ENCODE assay signal across 7 mouse cellular contexts in genomic region chr17:26945824-26946495, GRCm38 (mm10). TPM values are rescaled to one million over a fixed set of nuclear protein-coding genes. Genes with fewer than 3 reads are reported as not detected.
DNase-seq lines count a peak whose midpoint lies in the region; ATAC-seq and TF ChIP-seq lines count a peak whose summit lies in the region.

No protein-coding gene starts in this region.

- peak; percentile 3 for DNase-seq in liver, adult 2 months (ENCODE audit: extremely low read depth, low read depth, low spot score)
- DNase-seq in liver, result no peak
- DNase-seq in hindbrain, postnatal 0 days (ENCODE audit: low spot score), result no peak
- peak; percentile 43 for DNase-seq in neural tube, embryonic 10.5 days (ENCODE audit: extremely low spot score, low spot score)
- no peak for DNase-seq in retina, embryonic 14.5 days (ENCODE audit: low spot score)
- DNase-seq in gastrocnemius, postnatal 25 days, result no peak

- no peak for TF ChIP-seq POLR2A in liver, adult 2 months (IDR thresholded peaks at IDR 0.05; ENCODE audit: extremely low read depth, insufficient read depth, low read length)

- H3K4me1 ChIP-seq in liver, adult 2 months (ENCODE audit: control insufficient read depth, insufficient read depth, low read length), result peaks cover 4% of the 10 kb centered on the region; the same call in 1 of the 2 replicates
- peaks cover 66% of the 10 kb centered on the region for H3K4me1 ChIP-seq in embryonic facial prominence, embryonic 15.5 days
- peaks cover 36% of the 10 kb centered on the region for H3K4me1 ChIP-seq in hindbrain, postnatal 0 days (ENCODE audit: insufficient read depth, low read length)

- H3K9ac ChIP-seq in liver, adult 2 months (ENCODE audit: low read depth, low read length), result peak overlapping the region; percentile 71
- peak overlapping the region; percentile 62 for H3K9ac ChIP-seq in embryonic facial prominence, embryonic 15.5 days
- H3K9ac ChIP-seq in hindbrain, postnatal 0 days (replicated peaks; ENCODE audit: low read length), result peak overlapping the region; percentile 59

- 59% methylated on average over 13 of the region's 13 CpGs for WGBS in liver, adult 2 months
- 24% methylated on average over 13 of the region's 13 CpGs for WGBS in embryonic facial prominence, embryonic 15.5 days
- 17% methylated on average over 13 of the region's 13 CpGs for WGBS in hindbrain, postnatal 0 days

- no peaks in the 10 kb centered on the region for H3K9me3 ChIP-seq in embryonic facial prominence, embryonic 15.5 days (replicated peaks)
- no peaks in the 10 kb centered on the region for H3K9me3 ChIP-seq in hindbrain, postnatal 0 days (ENCODE audit: low read length)

- no peaks in the 10 kb centered on the region for H3K79me2 ChIP-seq in liver, adult 2 months (ENCODE audit: control insufficient read depth, insufficient read depth, low read length)

- no peaks in the 10 kb centered on the region for H3K27me3 ChIP-seq in liver, adult 2 months (ENCODE audit: control insufficient read depth, insufficient read depth, low read length)
- no peaks in the 10 kb centered on the region for H3K27me3 ChIP-seq in embryonic facial prominence, embryonic 15.5 days
- no peaks in the 10 kb centered on the region for H3K27me3 ChIP-seq in hindbrain, postnatal 0 days (ENCODE audit: insufficient read depth, low read length)

- TF ChIP-seq CTCF in liver, adult 2 months (IDR thresholded peaks at IDR 0.05; ENCODE audit: low read depth, low read length), result no peak
- no peak for TF ChIP-seq CTCF in hindbrain, postnatal 0 days (IDR thresholded peaks at IDR 0.05; ENCODE audit: low read depth)

- peak overlapping the region; percentile 89 for H3K4me2 ChIP-seq in embryonic facial prominence, embryonic 15.5 days (replicated peaks)
- peak overlapping the region; percentile 75 for H3K4me2 ChIP-seq in hindbrain, postnatal 0 days (ENCODE audit: low read depth, low read length)

- H3K4me3 ChIP-seq in liver, adult 2 months (ENCODE audit: insufficient read depth, low read depth, low read length), result peak overlapping the region; percentile 64
- H3K4me3 ChIP-seq in embryonic facial prominence, embryonic 15.5 days (replicated peaks), result peak overlapping the region; percentile 48
- H3K4me3 ChIP-seq in hindbrain, postnatal 0 days (ENCODE audit: low read length), result peak overlapping the region; percentile 37

- ATAC-seq in embryonic facial prominence, embryonic 15.5 days (ENCODE audit: insufficient number of reproducible peaks, low FRiP score, low TSS enrichment, low read depth), result no peak
- ATAC-seq in hindbrain, postnatal 0 days, result no peak

- H3K27ac ChIP-seq in liver, adult 2 months (replicated peaks; ENCODE audit: insufficient read depth, low read depth, low read length), result peak overlapping the region; percentile 10; the same call in 1 of the 2 replicates
- peak overlapping the region; percentile 84 for H3K27ac ChIP-seq in embryonic facial prominence, embryonic 15.5 days (replicated peaks)
- peak overlapping the region; percentile 78 for H3K27ac ChIP-seq in hindbrain, postnatal 0 days

- H3K36me3 ChIP-seq in liver, adult 2 months (ENCODE audit: control insufficient read depth, insufficient read depth, low read length), result no peaks in the 10 kb centered on the region
- no peaks in the 10 kb centered on the region for H3K36me3 ChIP-seq in embryonic facial prominence, embryonic 15.5 days
- H3K36me3 ChIP-seq in hindbrain, postnatal 0 days (ENCODE audit: insufficient read depth, low read length), result no peaks in the 10 kb centered on the region

RNA-seq across cellular contexts. Expression of gene Syngap1, which starts 4.9 kb away (rescaled TPM):
- total RNA-seq in liver, adult 2 months (2014; rRNA removed), result 0.92 and 0.94 TPM in 2 replicates
- 1.3 and 2.3 TPM in 2 replicates for polyA plus RNA-seq in liver, adult 2 months (2012; rRNA removed)
- 2.2 and 3.2 TPM in 2 replicates for polyA plus RNA-seq in embryonic facial prominence, embryonic 15.5 days (2015; fragmentation: Nextera tagmentation; extraction: Ambion mirVana)
- total RNA-seq in hindbrain, postnatal 0 days (2014; rRNA removed), result 53.4 and 74.2 TPM in 2 replicates
- 4.4 and 5.3 TPM in 2 replicates for polyA plus RNA-seq in hindbrain, postnatal 0 days (2015; fragmentation: Nextera tagmentation; extraction: Ambion mirVana)
- 1 to 10 TPM; 2.7 to 4.7 TPM for total RNA-seq in gastrocnemius, postnatal 25 days (2021)

RNA-seq across cellular contexts. Expression of gene Cuta, which starts 6.6 kb away (rescaled TPM):
- total RNA-seq in liver, adult 2 months (2014; rRNA removed), result 19.6 and 21.4 TPM in 2 replicates
- polyA plus RNA-seq in liver, adult 2 months (2012; rRNA removed), result 126 and 129 TPM in 2 replicates
- polyA plus RNA-seq in embryonic facial prominence, embryonic 15.5 days (2015; fragmentation: Nextera tagmentation; extraction: Ambion mirVana), result 172 and 180 TPM in 2 replicates
- total RNA-seq in hindbrain, postnatal 0 days (2014; rRNA removed), result 59.0 and 63.8 TPM in 2 replicates
- 149 and 152 TPM in 2 replicates for polyA plus RNA-seq in hindbrain, postnatal 0 days (2015; fragmentation: Nextera tagmentation; extraction: Ambion mirVana)
- 10 to 100 TPM; 83.7 to 87.0 TPM for total RNA-seq in gastrocnemius, postnatal 25 days (2021)

RNA-seq across cellular contexts. Expression of gene Phf1, which starts 13.1 kb away (rescaled TPM):
- total RNA-seq in liver, adult 2 months (2014; rRNA removed), result 4.2 and 5.6 TPM in 2 replicates
- 22.0 and 35.0 TPM in 2 replicates for polyA plus RNA-seq in liver, adult 2 months (2012; rRNA removed)
- 13.6 and 17.4 TPM in 2 replicates for polyA plus RNA-seq in embryonic facial prominence, embryonic 15.5 days (2015; fragmentation: Nextera tagmentation; extraction: Ambion mirVana)
- total RNA-seq in hindbrain, postnatal 0 days (2014; rRNA removed), result 45.7 and 49.5 TPM in 2 replicates
- 30.0 and 30.8 TPM in 2 replicates for polyA plus RNA-seq in hindbrain, postnatal 0 days (2015; fragmentation: Nextera tagmentation; extraction: Ambion mirVana)
- 1 to 10 TPM; 5.1 to 5.9 TPM for total RNA-seq in gastrocnemius, postnatal 25 days (2021)

RNA-seq across cellular contexts. Expression of gene Zbtb9, which starts 27.0 kb away (rescaled TPM):
- 3.3 and 4.1 TPM in 2 replicates for total RNA-seq in liver, adult 2 months (2014; rRNA removed)
- 3.6 and 4.6 TPM in 2 replicates for polyA plus RNA-seq in liver, adult 2 months (2012; rRNA removed)
- 13.8 and 15.6 TPM in 2 replicates for polyA plus RNA-seq in embryonic facial prominence, embryonic 15.5 days (2015; fragmentation: Nextera tagmentation; extraction: Ambion mirVana)
- total RNA-seq in hindbrain, postnatal 0 days (2014; rRNA removed), result 21.4 and 22.7 TPM in 2 replicates
- 6.6 and 7.8 TPM in 2 replicates for polyA plus RNA-seq in hindbrain, postnatal 0 days (2015; fragmentation: Nextera tagmentation; extraction: Ambion mirVana)
- total RNA-seq in gastrocnemius, postnatal 25 days (2021), result under 1 TPM; 0.43 to 0.92 TPM

RNA-seq across cellular contexts. Expression of gene Kifc5b, which starts 29.1 kb away (rescaled TPM):
- 0.47 and 0.55 TPM in 2 replicates for total RNA-seq in liver, adult 2 months (2014; rRNA removed)
- polyA plus RNA-seq in liver, adult 2 months (2012; rRNA removed), result 0.45 and 0.50 TPM in 2 replicates
- 6.5 and 7.4 TPM in 2 replicates for polyA plus RNA-seq in embryonic facial prominence, embryonic 15.5 days (2015; fragmentation: Nextera tagmentation; extraction: Ambion mirVana)
- 1.6 and 4.7 TPM in 2 replicates for total RNA-seq in hindbrain, postnatal 0 days (2014; rRNA removed)
- polyA plus RNA-seq in hindbrain, postnatal 0 days (2015; fragmentation: Nextera tagmentation; extraction: Ambion mirVana), result 3.2 TPM in 2 replicates
- under 1 TPM; 0.31 to 0.56 TPM for total RNA-seq in gastrocnemius, postnatal 25 days (2021)

Comparison
In these comparisons a context has a peak if more than half of its experiments do, and no peak if none do; other contexts are left out.
1. DNase-seq: peak in liver, adult 2 months (single experiment) and neural tube, embryonic 10.5 days (single experiment); none in liver (single experiment), hindbrain, postnatal 0 days (single experiment), retina, embryonic 14.5 days (single experiment) and gastrocnemius, postnatal 25 days (single experiment).
2. H3K27ac ChIP-seq: peak in every context shown above with its lines; median percentile 84 in embryonic facial prominence, embryonic 15.5 days; 78 in hindbrain, postnatal 0 days; 10 in liver, adult 2 months.
3. Peak in every context shown above with its lines, with median percentiles within 50 percentile points of each other: H3K4me3 ChIP-seq and H3K9ac ChIP-seq.